Mouse (Mus musculus) cerebral cortex, adult 2 months (tissue): ENCODE results near the gene Alyref2.

Experiments used
- WGBS: fragments of 180-500 bp; shearing (Covaris S2); methylation state at CpG from one replicate; pipeline ENCODE4 v1.1.7; 2018; 5-methylcytosine and 5-hydroxymethylcytosine counted together

The Alyref2 gene

DNA sequence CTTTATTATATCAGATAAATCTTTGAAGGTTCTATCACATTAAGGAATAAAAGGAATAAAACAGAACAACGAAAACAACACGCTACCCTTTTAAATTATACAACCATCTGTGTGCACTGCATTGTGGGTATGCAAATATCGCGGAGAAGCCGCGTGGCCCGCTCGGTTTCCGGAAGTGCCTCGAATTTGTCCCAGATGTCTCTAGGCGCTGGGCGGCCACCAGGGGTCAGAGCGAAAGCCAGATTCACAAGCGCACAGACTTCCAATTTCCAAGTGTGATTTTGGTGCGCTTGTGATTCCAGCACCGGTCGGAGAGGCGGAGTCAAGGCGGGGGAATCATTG lies at the start of gene Alyref2:
Alyref2 (plus strand) TSS at position 229 of the 342 bp plus-strand sequence.
- WGBS: under 1% methylated on average over 19 of the region's 19 CpGs

DNA sequence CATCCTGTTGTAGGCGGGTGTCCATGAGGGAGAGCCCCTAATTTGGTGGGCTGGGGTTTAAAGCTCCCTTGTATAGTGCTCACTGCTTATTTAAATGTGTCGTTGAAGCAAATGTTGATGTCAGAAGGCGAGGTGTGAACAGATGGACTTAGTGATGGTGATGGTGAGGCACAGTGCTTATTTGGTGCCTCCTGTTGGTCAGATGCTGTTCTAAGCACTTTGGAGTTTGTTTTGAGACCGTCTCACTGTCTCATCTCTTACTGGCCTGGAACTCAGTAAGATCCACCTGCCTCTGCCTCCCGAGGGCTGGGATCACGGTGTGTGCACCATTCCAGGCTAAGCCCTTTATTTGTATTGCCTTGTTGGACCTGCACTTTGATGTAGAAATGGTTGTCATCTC lies 48.4 kb upstream of the Alyref2 start:
- 66% methylated on average over 6 of the region's 6 CpGs for WGBS

DNA sequence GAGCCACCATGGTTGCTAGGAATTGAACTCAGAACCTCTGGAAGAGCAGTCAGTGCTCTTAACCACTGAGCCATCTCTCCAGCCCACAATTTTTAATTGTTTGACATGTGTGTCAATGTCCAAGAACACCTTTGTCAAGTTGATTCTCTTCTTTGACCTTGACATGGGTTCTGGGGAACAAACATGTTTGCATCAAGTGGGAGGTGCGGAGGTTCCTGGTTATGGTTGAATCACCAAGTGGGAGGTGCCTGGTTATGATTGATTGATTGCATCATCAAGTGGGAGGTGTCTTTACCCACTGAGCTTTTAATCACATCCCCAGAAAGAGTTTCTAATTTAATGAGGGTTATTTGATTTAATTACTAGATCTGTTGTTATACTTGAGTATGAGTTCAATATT lies 45.7 kb upstream of the Alyref2 start:
- 98% methylated on average over 1 of the region's 1 CpGs for WGBS

DNA sequence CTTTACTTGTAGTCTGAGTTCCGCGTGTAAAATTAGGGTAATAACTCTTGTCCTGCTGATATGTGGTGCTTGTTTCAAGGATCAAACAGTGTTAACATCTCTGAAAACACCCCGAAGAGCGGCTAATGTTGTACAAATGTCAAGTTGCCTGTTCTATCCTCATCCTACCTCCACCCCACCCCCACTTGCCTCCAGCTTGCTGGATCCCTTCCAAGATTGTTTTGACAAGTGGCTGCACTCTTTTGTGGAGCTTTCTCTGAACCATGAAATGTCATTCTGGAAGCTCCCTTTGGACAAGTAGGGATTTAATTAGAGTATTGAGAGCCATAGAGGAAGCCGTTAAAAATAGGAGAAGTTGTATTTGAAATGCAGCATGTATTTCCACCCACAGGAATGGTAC lies 43.5 kb upstream of the Alyref2 start:
- 29% methylated on average over 5 of the region's 5 CpGs for WGBS

DNA sequence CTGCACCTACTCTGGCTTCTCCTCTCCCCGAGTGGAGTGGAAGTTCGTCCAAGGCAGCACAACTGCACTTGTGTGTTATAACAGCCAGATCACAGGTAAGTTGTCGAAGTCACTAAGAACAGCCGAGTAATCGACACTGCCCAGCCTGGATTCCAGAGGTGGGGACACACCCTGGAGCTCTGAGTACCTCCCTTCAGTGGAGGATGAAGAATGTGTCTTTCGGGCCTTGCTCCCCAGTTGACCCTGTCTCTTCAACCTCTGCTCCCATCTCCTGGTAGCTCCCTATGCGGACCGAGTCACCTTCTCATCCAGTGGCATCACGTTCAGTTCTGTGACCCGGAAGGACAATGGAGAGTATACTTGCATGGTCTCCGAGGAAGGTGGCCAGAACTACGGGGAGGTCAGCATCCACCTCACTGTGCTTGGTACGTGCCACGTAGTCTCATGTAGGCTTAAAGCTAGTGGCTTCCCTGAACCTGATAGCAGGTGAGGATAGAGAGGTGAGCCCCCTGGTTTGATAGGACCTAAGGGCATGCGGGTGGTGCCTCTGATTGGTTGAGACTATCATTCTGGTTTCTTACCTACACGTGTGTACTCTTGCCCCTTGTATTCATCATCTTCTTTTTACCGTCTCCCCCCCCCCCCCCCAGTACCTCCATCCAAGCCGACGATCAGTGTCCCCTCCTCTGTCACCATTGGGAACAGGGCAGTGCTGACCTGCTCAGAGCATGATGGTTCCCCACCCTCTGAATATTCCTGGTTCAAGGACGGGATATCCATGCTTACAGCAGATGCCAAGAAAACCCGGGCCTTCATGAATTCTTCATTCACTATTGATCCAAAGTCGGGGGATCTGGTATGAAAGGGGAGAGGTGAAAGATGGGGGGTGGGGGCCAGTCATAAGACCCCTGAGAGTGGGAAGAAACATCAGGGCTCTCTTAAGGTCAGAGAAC lies 42.5 kb upstream of the Alyref2 start:
- WGBS: 92% methylated on average over 22 of the region's 22 CpGs

DNA sequence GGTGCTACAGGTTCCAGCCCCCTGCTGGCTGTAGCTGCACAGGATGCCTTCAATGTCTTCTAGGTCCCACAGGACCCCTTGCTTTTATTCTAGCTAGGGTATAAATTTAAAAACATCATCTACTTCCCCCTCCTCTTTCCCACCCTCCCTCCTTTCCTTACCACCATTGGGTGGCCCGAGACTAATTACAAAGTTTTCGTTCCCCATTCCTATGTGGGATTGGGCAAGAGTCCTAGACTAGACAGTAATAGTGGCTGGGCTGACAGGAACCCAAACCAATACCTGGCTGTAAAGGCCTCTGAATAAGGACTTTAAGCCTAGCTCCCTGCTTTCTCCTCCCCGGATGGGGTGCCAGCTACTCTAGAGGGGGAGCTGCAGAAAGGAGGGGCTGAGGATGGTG lies 40.1 kb upstream of the Alyref2 start:
- WGBS: 84% methylated on average over 3 of the region's 3 CpGs

DNA sequence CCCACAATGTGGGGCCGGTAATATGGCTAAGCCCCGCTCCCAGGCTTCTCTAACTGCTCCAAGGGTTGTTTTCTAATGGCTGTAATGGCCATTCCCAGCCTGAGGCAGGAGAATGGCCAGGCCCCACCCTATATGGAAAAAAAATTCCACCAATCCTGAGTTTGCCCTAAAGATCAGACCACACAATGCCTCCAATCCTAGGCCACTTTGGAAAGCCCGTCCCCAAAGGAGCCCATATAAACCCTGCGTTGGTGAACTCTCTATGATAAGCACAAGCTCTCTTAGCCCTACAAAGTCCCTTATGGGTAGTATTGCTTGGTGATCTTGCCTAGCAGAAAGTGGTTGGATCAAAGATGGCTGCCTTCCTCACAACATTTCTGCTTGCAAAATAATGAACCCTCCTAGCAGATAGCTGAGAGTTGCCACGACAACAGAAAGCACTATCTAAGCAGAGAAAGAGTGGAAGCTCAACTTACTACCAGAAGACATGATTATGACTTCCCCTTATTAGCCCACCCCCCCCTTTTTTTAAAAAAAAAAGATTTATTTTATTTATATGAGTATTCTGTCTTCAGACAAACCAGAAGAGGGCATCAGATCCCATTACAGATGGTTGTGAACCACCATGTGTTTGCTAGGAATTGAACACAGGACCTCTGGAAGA lies 37.4 kb upstream of the Alyref2 start:
- WGBS: 89% methylated on average over 5 of the region's 5 CpGs

DNA sequence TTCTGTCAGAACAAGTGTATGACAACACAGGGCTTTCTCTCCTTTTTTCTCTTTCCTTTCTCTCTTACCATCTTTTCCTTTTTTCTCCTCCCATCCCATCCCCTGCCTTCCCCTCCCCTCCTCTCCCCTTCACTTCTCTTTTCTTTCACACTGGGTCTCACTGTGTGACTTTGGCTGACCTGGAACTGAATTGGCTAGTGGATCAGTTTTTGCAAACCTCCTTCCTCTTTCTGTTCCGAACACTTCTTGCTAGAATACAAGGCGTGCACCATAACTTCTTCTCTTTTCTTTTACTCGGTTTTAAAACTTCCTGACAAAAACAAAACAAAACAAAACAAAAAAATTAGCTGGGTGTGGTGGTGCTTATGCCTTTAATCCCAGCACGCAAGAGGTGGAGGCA lies 36.7 kb upstream of the Alyref2 start:
- 65% methylated on average over 4 of the region's 4 CpGs for WGBS

DNA sequence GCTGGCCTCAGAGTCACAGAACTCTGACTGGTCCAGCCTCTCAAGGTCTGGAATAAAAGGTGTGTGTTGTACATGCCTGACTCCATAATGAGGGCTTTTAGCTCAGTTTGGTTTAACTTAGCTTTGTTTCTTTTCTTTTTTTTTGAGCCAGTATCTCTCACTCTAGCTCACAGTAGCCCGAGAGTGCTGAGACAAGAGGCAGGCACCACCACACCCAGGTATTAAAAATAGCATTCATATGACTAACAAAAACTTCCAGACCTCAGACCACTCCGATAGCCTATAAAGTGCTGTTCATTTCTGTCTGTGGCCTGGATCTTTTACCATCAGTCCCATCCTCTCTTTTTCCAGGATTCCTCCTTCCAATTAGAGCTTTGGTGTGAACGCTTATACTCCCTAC lies 33.6 kb upstream of the Alyref2 start:
- WGBS: 74% methylated on average over 3 of the region's 3 CpGs

DNA sequence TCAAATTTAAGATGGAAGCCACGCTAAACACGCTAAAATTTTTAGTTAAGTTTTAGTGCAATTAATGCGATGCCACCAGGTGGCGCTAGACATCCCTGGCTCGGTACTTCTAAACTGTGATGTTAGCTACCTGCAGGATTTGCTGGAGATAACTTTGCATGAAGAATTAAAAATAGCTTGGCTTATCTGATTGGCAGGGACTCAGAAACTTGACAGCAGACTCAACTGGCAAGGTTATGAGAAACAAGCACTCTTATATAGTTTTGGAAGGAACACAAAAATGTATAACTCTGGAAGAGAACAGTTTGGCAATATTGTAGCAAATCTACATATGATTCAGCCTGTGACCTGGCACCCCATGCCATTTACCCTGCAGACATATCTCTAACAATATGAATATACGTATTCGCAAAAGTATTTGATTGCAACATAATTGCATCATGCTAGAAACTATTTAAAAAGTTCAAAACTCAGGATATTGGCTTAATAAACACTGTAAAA lies 32.9 kb upstream of the Alyref2 start:
- WGBS: 20% methylated on average over 7 of the region's 7 CpGs

DNA sequence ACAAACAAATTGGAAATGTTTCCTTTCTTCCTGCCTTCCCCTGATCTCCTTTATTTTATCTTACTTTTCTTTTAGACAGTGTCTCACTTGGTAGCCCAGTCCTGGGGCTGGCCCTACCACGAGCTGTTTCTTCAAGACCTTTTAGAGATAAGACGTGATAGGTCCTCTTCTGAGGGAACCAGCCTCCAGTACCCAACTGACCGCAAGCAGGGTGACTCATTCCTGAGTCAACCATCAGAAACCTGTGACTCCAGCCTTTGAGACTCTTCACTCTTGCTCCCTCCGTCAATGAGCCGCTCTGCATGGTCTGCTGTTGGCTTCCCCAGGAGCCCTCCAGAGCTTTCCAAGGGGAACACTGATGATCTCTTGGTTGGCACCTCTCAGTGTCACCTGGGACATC lies 32.4 kb upstream of the Alyref2 start:
- WGBS: 90% methylated on average over 5 of the region's 5 CpGs

DNA sequence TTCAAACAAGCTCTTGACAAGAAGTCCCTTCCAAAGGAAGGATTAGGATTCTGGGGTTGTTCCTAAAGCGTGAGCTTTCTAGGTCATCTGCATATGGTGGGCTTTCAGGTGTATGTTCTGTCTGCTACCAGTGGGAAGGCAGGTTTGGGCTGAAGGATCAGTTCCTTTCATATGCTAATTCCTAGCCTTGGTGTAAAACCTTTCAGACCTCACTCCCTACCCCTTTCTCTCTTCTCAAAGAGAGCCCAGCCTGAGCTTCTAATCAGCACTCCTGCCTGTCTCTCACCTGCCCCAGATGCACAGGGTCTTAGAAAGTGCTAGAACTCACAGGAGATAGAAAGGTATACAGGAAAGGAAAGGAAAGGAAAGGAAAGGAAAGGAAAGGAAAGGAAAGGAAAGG lies 31.8 kb upstream of the Alyref2 start:
- whole genome bisulfite sequencing: 67% methylated on average over 1 of the region's 1 CpGs

DNA sequence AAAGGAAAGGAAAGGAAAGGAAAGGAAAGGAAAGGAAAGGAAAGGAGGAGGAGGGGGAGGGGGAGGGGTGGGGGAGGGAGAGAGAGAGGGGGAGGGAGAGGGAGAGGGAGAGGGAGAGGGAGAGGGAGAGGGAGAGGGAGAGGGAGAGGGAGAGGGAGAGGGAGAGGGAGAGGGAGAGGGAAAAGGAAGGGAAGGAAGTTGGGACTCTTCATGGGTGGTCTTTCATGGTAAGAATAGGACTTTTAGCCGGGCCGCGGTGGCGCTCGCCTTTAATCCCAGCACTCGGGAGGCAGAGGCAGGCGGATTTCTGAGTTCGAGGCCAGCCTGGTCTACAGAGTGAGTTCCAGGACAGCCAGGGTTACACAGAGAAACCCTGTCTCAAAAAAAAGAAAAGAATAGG lies 31.3 kb upstream of the Alyref2 start:
- 88% methylated on average over 8 of the region's 8 CpGs for WGBS

DNA sequence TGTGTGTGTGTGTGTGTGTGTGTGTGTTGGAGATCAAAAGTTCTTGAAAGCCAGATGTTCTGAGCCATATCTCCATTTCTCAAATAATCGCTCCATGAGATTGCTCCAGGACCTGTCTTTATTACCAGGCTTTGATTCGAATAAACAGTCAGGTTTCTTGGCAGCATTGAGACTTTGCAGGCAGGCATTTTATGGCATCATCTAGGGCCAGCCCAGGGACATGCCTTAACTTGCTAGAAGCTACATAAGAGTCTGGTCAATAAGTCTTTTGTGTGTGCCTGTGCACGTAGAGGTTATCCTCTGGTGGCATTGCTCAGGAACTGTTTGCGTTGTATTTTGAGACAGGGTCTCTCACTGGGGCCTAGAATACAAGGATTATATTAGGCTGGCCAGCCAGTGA lies 29.8 kb upstream of the Alyref2 start:
- 68% methylated on average over 4 of the region's 4 CpGs for WGBS

DNA sequence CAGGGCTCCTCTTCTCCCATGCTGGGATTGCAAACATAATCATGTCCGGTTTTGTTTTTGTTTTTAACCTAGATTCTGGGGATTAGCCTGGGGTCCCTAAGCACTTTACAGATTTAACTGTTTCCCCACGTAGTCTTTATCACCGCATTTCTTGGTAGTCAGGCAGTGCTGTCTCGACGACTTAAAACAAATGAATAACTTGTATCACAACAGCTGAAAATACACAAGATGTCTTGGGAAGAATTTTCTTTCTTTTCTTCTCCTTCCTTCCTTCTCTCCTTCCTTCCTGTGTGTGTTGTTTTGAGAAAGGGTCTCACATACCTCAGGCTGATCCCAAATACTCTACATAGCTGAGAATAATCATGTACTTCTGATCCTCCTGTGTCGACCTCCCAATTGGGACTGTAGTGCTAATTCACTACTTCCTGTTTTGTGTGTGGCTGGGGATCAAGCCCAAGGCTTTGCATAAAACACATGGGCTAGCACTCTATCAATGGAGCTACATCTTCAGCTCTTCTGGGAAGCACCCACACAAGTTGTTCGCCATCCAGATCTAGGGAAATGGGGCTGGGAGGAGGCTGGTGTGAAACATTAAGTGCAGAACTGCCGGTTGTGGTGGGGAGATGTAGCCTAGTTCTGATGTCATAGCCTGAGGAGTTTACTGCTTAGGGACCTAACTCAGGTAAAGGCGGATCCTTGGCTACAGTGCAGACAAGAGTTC lies 29.2 kb upstream of the Alyref2 start:
- 63% methylated on average over 9 of the region's 9 CpGs for WGBS

DNA sequence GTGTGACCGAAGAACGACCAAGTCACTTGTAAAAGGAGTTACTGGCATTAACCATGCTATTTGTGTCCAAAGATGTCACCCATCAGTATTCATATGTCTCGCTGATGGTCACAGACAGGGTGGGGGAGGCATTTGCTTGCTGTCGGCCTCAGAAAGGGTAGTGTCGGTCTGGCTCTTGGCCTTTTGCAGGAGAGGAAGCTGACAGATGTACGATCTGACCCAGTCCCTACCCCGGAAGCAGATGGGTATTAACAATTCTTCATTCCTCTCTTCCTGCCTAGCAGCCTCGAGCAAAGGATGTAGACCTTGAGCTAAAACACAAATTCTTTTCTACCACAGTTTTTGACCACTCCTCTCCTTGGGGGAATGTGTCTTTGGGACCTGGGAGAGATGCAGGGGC lies 26.2 kb upstream of the Alyref2 start:
- WGBS: 79% methylated on average over 8 of the region's 8 CpGs

DNA sequence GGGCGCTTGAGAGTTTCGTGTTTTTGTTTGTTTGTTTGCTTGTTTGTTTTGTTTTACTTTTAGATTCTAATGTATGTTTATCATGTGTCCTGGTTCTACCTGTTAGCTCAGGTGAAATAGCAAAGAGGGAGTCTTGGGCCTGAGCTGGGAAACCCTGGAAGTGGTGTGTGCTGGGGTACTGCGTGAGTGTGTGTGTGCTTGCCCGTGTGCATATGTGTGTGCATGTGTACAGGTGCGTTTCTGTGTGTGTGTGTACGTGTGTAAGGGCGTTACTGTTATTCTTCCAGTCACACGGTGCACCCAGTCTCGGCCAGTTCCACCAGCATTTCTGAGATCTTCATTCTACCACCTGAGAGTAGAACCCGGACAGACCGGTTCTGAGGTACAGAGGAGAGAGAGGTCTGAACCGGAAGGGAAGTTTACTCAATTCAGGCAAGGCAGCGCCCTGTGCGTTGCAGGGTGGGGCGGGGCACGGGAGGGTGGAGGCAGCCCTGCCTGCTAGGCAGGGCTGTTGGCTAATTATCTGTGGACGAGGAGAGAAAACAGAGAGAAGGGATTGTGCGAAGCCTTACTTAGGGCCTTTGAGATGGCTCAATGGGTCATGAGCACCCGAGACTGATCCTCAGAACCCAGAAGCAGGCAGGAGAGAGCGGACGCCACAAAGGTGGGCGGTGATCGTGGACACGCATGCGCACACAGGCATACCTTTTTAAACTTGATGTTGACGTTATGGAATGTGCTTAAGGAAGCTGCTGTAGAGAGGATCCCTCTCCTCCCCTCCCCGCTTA lies 25.3 kb upstream of the Alyref2 start:
- WGBS: 71% methylated on average over 27 of the region's 27 CpGs

DNA sequence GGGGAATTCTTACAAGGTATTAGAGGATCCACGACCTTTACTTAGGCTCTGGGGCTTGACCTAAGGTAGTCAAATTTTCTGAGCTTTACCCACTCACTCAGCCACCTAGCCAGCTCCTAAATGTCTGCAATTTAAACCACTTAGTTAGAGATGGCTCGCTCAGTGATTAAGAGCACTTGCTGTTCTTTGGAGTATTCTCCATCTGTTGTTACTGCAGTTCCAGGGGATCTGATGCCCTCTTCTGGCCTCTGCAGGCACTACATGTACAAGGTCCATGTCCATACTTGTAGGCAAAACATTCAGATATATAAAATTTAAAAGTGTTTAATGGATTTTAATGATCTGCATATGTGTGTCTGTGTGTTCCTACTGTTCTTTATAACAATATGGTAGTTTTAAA lies 24.3 kb upstream of the Alyref2 start:
- WGBS: 28% methylated on average over 2 of the region's 2 CpGs

DNA sequence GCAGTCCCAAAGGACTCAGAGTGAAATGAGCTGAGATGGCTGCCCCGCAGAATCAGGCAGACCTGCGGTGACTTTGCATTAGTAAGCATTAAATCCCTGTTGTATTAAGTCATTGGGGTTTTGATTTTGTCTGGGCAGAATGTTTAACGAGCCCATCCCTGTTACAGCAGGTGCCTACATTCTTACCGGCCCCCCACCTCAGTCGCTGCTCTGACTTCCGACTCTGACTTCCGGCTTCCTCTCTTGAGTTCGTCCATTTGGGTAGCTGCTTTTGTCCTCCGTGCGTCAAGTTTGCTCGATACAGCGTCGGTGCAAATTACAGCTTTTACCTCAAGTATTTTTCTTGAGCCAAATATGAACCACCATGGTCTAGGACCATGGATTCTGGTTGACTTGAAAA lies 9.0 kb upstream of the Alyref2 start:
- 91% methylated on average over 13 of the region's 13 CpGs for WGBS

DNA sequence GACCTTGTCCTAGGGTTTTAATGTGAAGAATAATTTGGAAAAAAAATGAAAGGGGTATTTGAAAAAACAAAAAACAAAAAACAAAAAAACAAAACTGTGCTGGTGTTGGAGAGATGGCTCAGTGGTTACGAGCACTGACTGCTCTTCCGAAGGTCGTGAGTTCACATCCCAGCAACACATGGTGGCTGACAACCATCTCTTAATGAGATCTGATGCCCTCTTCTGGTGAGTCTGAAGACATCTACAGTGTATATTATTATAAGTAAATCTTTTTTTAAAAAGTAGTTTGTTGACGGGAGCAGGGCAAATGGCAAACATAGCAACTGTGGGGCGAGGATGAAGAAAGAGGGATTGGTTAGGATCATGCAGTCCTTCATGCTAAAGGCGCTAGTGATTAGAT lies 7.9 kb upstream of the Alyref2 start:
- 89% methylated on average over 6 of the region's 6 CpGs for WGBS

DNA sequence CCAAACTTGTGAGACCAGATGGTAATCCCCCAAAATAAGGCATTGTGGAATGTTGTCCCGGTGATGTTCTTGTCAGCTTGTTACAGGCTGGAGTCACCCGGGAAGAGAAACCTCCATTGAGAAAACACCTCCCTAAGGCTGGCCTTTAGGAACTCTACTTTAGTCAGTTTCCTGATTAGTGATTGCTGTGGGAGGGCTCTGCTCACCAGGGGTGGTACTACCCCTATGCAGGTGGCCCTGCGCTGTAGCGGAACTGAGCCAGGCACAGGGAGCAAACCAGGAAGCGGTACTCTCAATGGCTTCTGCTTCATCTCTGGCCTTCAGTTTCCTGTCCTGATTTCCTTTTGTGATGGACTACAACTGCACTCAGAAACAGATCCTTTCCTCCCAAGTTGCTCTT lies 3.4 kb upstream of the Alyref2 start:
- 76% methylated on average over 5 of the region's 5 CpGs for WGBS
